Mouse (Mus musculus) heart, embryonic 11.5 days (tissue): ENCODE results near the gene Slc22a27. TPM values are rescaled to one million over a fixed set of nuclear protein-coding genes. Genes with fewer than 3 reads are reported as not detected.

Experiments used
- microRNA-seq: library from miRNA; unstranded; fragments of <30 nt; microRNA quantifications from one replicate; pipeline ENCODE4, GENCODE M21; 2016; ENCODE audit warnings: borderline number of aligned reads
- polyA plus RNA-seq: library from polyadenylated mRNA; unstranded; fragments of >200 nt; fragmentation: Nextera tagmentation; extraction: Ambion mirVana; gene quantifications from 2 replicates; pipeline ENCODE4 v1.2.1, GENCODE M21; 2014

The Slc22a27 gene
- polyA plus RNA-seq, 1 experiment from 2014 or later = not detected

Small RNA genes lying within 50 kb of the gene (microRNA-seq; reads per million reads assigned to microRNA genes)
- not detected for gene Gm24951

Other genes with a start within 250 kb of the Slc22a27 start
- gene Slc22a26, start 163.4 kb downstream of the Slc22a27 start, polyA plus RNA-seq = not detected in 2 replicates
- gene Slc22a28, start 166.0 kb upstream of the Slc22a27 start, polyA plus RNA-seq = not detected in 2 replicates